Mouse (Mus musculus): ENCODE measurements around the gene Pdzrn4. TPM values are rescaled to one million over a fixed set of nuclear protein-coding genes. Genes with fewer than 3 reads are reported as not detected.

The Pdzrn4 gene
- polyA plus RNA-seq, 1 experiment from 2014 or later, result 1.8 TPM

- Histone ChIP-seq H3K36me3 (ENCODE audit: insufficient read depth) (no peaks in the 10 kb centered on the region), H3K27me3 (ENCODE audit: insufficient read depth, low read length) (no peaks in the 10 kb centered on the region), H3K4me3 (ENCODE audit: low read depth, low read length) (no peak overlapping the region), H3K4me1 (ENCODE audit: insufficient read depth) (no peaks in the 10 kb centered on the region), H3K27ac (ENCODE audit: low read depth) (no peak overlapping the region), H3K4me2 (no peak overlapping the region), H3K9ac (no peak overlapping the region), H3K9me3 (ENCODE audit: low read depth, low read length) (no peaks in the 10 kb centered on the region)
- ATAC-seq (ENCODE audit: insufficient read depth), result no peak
- TF ChIP-seq CTCF (IDR thresholded peaks at IDR 0.05; ENCODE audit: low read depth), result no peak
- DNase-seq, result no peak
- WGBS, result 83% methylated on average over 12 of the region's 12 CpGs
Measured at GRCm38 (mm10) chr15:92495465-92496174, 98.9 kb downstream of the Pdzrn4 start.

DNA sequence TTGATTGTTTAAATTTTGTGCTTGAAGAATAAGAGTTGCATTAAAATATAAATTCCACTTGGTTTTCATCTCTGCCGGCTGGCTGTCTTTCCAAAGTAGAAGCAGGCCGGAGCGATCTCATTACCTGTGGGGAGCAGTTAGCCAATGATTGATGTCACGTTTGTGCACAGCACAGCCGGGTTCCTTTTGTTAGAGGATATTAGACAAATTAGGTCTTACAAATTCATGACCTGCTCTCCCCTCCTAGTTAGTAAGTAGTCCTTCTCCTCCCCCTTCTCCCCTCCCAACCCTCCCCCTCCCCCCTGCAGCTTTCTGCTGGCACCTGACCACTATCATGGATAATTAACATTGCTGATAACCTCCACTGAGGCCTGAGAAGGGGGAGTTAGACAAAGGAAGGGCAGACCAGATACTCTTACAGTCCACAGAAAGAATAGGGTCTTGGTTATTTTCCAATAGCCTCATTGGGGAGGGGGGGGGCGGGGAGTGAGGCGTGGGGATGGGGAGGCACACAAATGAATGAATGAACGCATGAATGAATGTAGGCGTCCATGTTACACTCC is 103.7 kb downstream of the Pdzrn4 start:
- TF ChIP-seq CTCF (IDR thresholded peaks at IDR 0.05; ENCODE audit: low read depth), result no peak
- H3K4me2 ChIP-seq, result no peak overlapping the region
- DNase-seq (no peak), ATAC-seq (ENCODE audit: insufficient read depth) (no peak)
- H3K36me3 ChIP-seq (ENCODE audit: insufficient read depth), result no peaks in the 10 kb centered on the region
- no peak overlapping the region for H3K4me3 ChIP-seq (ENCODE audit: low read depth, low read length)
- no peak overlapping the region for H3K27ac ChIP-seq (ENCODE audit: low read depth)
- no peak overlapping the region for H3K9ac ChIP-seq
- no peaks in the 10 kb centered on the region for H3K4me1 ChIP-seq (ENCODE audit: insufficient read depth)
- no peaks in the 10 kb centered on the region for H3K27me3 ChIP-seq (ENCODE audit: insufficient read depth, low read length)
- 49% methylated on average over 9 of the region's 9 CpGs for WGBS
- no peaks in the 10 kb centered on the region for H3K9me3 ChIP-seq (ENCODE audit: low read depth, low read length)

- no peak overlapping the region for H3K9ac ChIP-seq
- WGBS, result 77% methylated on average over 1 of the region's 1 CpGs
- no peak for DNase-seq
- ATAC-seq (ENCODE audit: insufficient read depth), result no peak
- no peaks in the 10 kb centered on the region for H3K9me3 ChIP-seq (ENCODE audit: low read depth, low read length)
- no peaks in the 10 kb centered on the region for H3K4me1 ChIP-seq (ENCODE audit: insufficient read depth)
- no peaks in the 10 kb centered on the region for H3K36me3 ChIP-seq (ENCODE audit: insufficient read depth)
- H3K4me2 ChIP-seq, result no peak overlapping the region
- no peaks in the 10 kb centered on the region for H3K27me3 ChIP-seq (ENCODE audit: insufficient read depth, low read length)
- no peak overlapping the region for H3K4me3 ChIP-seq (ENCODE audit: low read depth, low read length)
- no peak overlapping the region for H3K27ac ChIP-seq (ENCODE audit: low read depth)
- no peak for TF ChIP-seq CTCF (IDR thresholded peaks at IDR 0.05; ENCODE audit: low read depth)
Measured at GRCm38 (mm10) chr15:92502797-92503196, 106.1 kb downstream of the Pdzrn4 start.

DNA sequence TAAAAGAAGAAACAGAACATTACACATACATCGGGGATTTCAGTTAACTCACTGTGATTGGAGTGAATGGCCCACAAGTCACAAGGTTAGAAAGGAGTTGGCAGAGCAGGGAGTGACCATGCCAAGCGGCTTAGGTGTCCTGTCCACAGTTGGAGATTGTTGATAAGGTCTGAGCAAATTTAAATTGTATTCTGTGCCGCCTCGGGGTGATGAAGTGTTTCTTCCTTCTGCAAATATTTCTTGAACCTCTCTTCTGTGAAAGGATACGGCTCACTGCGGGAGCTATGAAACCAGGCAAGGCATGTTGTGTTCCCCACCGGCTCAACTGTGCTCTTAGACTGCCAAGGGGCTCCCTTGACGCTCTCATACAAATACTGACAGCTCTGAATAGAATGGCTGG is 112.7 kb downstream of the Pdzrn4 start:
- no peak for ATAC-seq (ENCODE audit: insufficient read depth)
- Histone ChIP-seq H3K9ac (no peak overlapping the region), H3K4me2 (no peak overlapping the region), H3K36me3 (ENCODE audit: insufficient read depth) (no peaks in the 10 kb centered on the region), H3K27me3 (ENCODE audit: insufficient read depth, low read length) (no peaks in the 10 kb centered on the region), H3K9me3 (ENCODE audit: low read depth, low read length) (no peaks in the 10 kb centered on the region), H3K4me1 (ENCODE audit: insufficient read depth) (no peaks in the 10 kb centered on the region), H3K27ac (ENCODE audit: low read depth) (no peak overlapping the region), H3K4me3 (ENCODE audit: low read depth, low read length) (no peak overlapping the region)
- WGBS, result 58% methylated on average over 8 of the region's 8 CpGs
- no peak for DNase-seq
- TF ChIP-seq CTCF (IDR thresholded peaks at IDR 0.05; ENCODE audit: low read depth), result no peak

DNA sequence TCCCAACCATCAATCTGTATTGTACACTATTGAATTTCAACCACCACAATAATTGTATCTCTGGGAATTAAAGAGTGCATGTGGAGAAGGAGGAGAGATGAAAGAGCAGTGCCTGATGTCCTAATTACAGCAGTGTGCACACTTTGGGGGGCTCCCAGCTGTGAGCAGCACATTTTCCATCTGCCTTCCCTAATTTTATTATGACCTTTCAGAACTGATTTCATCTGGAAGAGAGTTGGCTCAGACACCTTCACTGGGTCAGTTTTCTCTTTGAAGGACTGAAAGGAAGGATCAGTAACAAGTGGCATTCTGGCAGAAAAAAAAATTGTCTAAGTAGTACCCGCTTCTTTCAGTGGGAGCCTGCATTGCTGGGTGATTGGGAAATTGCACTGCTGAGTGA is 119.0 kb downstream of the Pdzrn4 start:
- 72% methylated on average over 1 of the region's 1 CpGs for WGBS
- Histone ChIP-seq H3K4me1 (ENCODE audit: insufficient read depth) (peaks cover 3% of the 10 kb centered on the region; the same call in 1 of the 2 replicates), H3K4me2 (no peak overlapping the region), H3K9me3 (ENCODE audit: low read depth, low read length) (no peaks in the 10 kb centered on the region), H3K9ac (no peak overlapping the region), H3K36me3 (ENCODE audit: insufficient read depth) (no peaks in the 10 kb centered on the region), H3K4me3 (ENCODE audit: low read depth, low read length) (no peak overlapping the region), H3K27ac (ENCODE audit: low read depth) (no peak overlapping the region), H3K27me3 (ENCODE audit: insufficient read depth, low read length) (no peaks in the 10 kb centered on the region; the same call in 1 of the 2 replicates)
- DNase-seq (no peak), ATAC-seq (ENCODE audit: insufficient read depth) (no peak)
- no peak for TF ChIP-seq CTCF (IDR thresholded peaks at IDR 0.05; ENCODE audit: low read depth)

DNA sequence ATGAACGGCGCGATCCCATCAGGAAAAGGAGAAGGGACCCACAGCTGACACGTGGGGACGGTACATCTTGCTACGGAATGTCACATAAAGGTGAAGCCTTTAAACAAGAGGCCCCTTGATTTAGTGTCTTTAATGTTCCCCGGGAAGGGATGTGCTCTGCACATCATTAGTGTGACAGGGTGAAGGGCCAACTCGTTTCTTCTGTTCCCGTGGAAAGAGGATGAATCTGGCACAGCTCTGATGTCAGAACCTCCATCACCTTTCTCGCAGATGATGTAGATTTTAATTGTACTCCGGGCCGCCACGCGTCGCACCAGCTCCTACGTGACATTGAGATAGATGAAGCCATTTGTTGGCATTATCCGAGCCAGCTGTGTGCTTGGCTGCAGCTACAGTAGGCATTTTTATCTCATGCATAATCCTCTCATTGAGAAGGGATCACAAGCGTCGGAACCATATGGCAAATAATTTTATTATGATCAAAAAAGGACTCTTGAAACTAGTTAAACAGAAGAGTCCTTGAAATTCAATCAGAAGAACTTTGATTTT is 124.1 kb downstream of the Pdzrn4 start:
- H3K4me1 ChIP-seq (ENCODE audit: insufficient read depth), result peaks cover 5% of the 10 kb centered on the region; the same call in 1 of the 2 replicates
- 23% methylated on average over 19 of the region's 19 CpGs for WGBS
- DNase-seq, result peak; percentile 33
- no peaks in the 10 kb centered on the region; the same call in 1 of the 2 replicates for H3K27me3 ChIP-seq (ENCODE audit: insufficient read depth, low read length)
- no peak overlapping the region for H3K27ac ChIP-seq (ENCODE audit: low read depth)
- no peaks in the 10 kb centered on the region for H3K36me3 ChIP-seq (ENCODE audit: insufficient read depth)
- no peak for ATAC-seq (ENCODE audit: insufficient read depth)
- H3K9me3 ChIP-seq (ENCODE audit: low read depth, low read length), result no peaks in the 10 kb centered on the region
- H3K4me2 ChIP-seq, result peak overlapping the region; percentile 31; the same call in 1 of the 2 replicates
- H3K9ac ChIP-seq, result no peak overlapping the region
- no peak for TF ChIP-seq CTCF (IDR thresholded peaks at IDR 0.05; ENCODE audit: low read depth)
- no peak overlapping the region for H3K4me3 ChIP-seq (ENCODE audit: low read depth, low read length)

GRCm38 (mm10) chr15:92521686-92522085 is 125.0 kb downstream of the Pdzrn4 start:
- Histone ChIP-seq H3K4me3 (ENCODE audit: low read depth, low read length) (no peak overlapping the region), H3K27me3 (ENCODE audit: insufficient read depth, low read length) (no peaks in the 10 kb centered on the region; the same call in 1 of the 2 replicates), H3K9me3 (ENCODE audit: low read depth, low read length) (peaks cover under 1% of the 10 kb centered on the region; the same call in 1 of the 2 replicates), H3K27ac (ENCODE audit: low read depth) (no peak overlapping the region), H3K36me3 (ENCODE audit: insufficient read depth) (no peaks in the 10 kb centered on the region), H3K4me1 (ENCODE audit: insufficient read depth) (peaks cover 5% of the 10 kb centered on the region; the same call in 1 of the 2 replicates), H3K4me2 (peak overlapping the region; percentile 44), H3K9ac (no peak overlapping the region)
- peak; percentile 48 for DNase-seq
- TF ChIP-seq CTCF (IDR thresholded peaks at IDR 0.05; ENCODE audit: low read depth), result no peak
- 16% methylated on average over 7 of the region's 7 CpGs for WGBS
- ATAC-seq (ENCODE audit: insufficient read depth), result no peak
